Mouse (Mus musculus): ENCODE measurements around the gene Gtsf1. TPM values are rescaled to one million over a fixed set of nuclear protein-coding genes. Genes with fewer than 3 reads are reported as not detected.
"Not testable (repeated sequence)": the region's sequence is repeated elsewhere in the genome, so short reads cannot be mapped to it uniquely, and the experiment has no call there.

Gtsf1 gene
- polyA plus RNA-seq (2016; fragmentation: Nextera tagmentation; extraction: Ambion mirVana), result 59.5 and 62.3 TPM in 2 replicates

- H3K9me3 ChIP-seq (replicated peaks), result no peaks in the 10 kb centered on the region; the same call in 1 of the 2 replicates
- no peak within 1 kb of the TSS for H3K27ac ChIP-seq (ENCODE audit: poor library complexity, severe bottlenecking)
- H3K9ac ChIP-seq, result no peak within 1 kb of the TSS
- no peaks in the 10 kb centered on the region for H3K4me1 ChIP-seq (replicated peaks)
- no peaks in the 10 kb centered on the region for H3K27me3 ChIP-seq (replicated peaks)
- H3K36me3 ChIP-seq, result no peaks in the 10 kb centered on the region
- no peak within 1 kb of the TSS for H3K4me2 ChIP-seq
- H3K4me3 ChIP-seq, result no peak within 1 kb of the TSS
- 86% methylated on average over 16 of the region's 16 CpGs for WGBS
- ATAC-seq (ENCODE audit: insufficient number of reproducible peaks, low FRiP score), result no peak
These were observed at the start of gene Gtsf1 for GRCm38 (mm10) chr15:103430241-103430640. Gene Gtsf1, minus strand, starts transcription at chr15:103430470.

GRCm38 (mm10) chr15:103479080-103479606 lies 48.9 kb upstream of the Gtsf1 start:
- ATAC-seq (ENCODE audit: insufficient number of reproducible peaks, low FRiP score), result no peak
- 61% methylated on average over 1 of the region's 1 CpGs for WGBS
- no peaks in the 10 kb centered on the region for H3K4me1 ChIP-seq (replicated peaks)
- H3K4me3 ChIP-seq, result no peak overlapping the region
- no peak overlapping the region for H3K9ac ChIP-seq
- H3K9me3 ChIP-seq (replicated peaks), result no peaks in the 10 kb centered on the region
- H3K36me3 ChIP-seq, result no peaks in the 10 kb centered on the region
- no peak overlapping the region for H3K27ac ChIP-seq (ENCODE audit: poor library complexity, severe bottlenecking)
- H3K4me2 ChIP-seq, result no peak overlapping the region
- peaks cover 6% of the 10 kb centered on the region; the same call in 1 of the 2 replicates for H3K27me3 ChIP-seq (replicated peaks)

- no peaks in the 10 kb centered on the region for H3K27me3 ChIP-seq (replicated peaks)
- no peaks in the 10 kb centered on the region for H3K36me3 ChIP-seq
- H3K4me1 ChIP-seq (replicated peaks), result peaks cover 8% of the 10 kb centered on the region
- 81% methylated on average over 5 of the region's 5 CpGs for WGBS
- no peak overlapping the region for H3K27ac ChIP-seq (ENCODE audit: poor library complexity, severe bottlenecking)
- H3K4me2 ChIP-seq, result no peak overlapping the region
- no peaks in the 10 kb centered on the region for H3K9me3 ChIP-seq (replicated peaks)
- H3K4me3 ChIP-seq, result no peak overlapping the region
- no peak for ATAC-seq (ENCODE audit: insufficient number of reproducible peaks, low FRiP score)
- no peak overlapping the region for H3K9ac ChIP-seq
These were observed 43.5 kb upstream of the Gtsf1 start for GRCm38 (mm10) chr15:103473769-103474168.

GRCm38 (mm10) chr15:103473182-103473581 lies 42.9 kb upstream of the Gtsf1 start:
- no peak for ATAC-seq (ENCODE audit: insufficient number of reproducible peaks, low FRiP score)
- H3K4me3 ChIP-seq, result no peak overlapping the region
- 80% methylated on average over 7 of the region's 7 CpGs for WGBS
- no peak overlapping the region for H3K9ac ChIP-seq
- no peaks in the 10 kb centered on the region for H3K36me3 ChIP-seq
- no peaks in the 10 kb centered on the region for H3K27me3 ChIP-seq (replicated peaks)
- H3K4me1 ChIP-seq (replicated peaks), result peaks cover 8% of the 10 kb centered on the region
- H3K27ac ChIP-seq (ENCODE audit: poor library complexity, severe bottlenecking), result no peak overlapping the region
- no peaks in the 10 kb centered on the region for H3K9me3 ChIP-seq (replicated peaks)
- no peak overlapping the region for H3K4me2 ChIP-seq

GRCm38 (mm10) chr15:103472265-103472664 lies 42.0 kb upstream of the Gtsf1 start:
- Histone ChIP-seq H3K27ac (ENCODE audit: poor library complexity, severe bottlenecking) (no peak overlapping the region), H3K9ac (no peak overlapping the region), H3K4me2 (no peak overlapping the region), H3K36me3 (no peaks in the 10 kb centered on the region), H3K4me1 (replicated peaks) (peaks cover 8% of the 10 kb centered on the region), H3K27me3 (replicated peaks) (no peaks in the 10 kb centered on the region), H3K4me3 (no peak overlapping the region), H3K9me3 (replicated peaks) (no peaks in the 10 kb centered on the region)
- 77% methylated on average over 3 of the region's 3 CpGs for WGBS
- ATAC-seq (ENCODE audit: insufficient number of reproducible peaks, low FRiP score), result no peak

GRCm38 (mm10) chr15:103471488-103472194 lies 41.4 kb upstream of the Gtsf1 start:
- H3K4me1 ChIP-seq (replicated peaks), result peaks cover 8% of the 10 kb centered on the region
- no peaks in the 10 kb centered on the region for H3K36me3 ChIP-seq
- no peak overlapping the region for H3K4me2 ChIP-seq
- no peaks in the 10 kb centered on the region for H3K27me3 ChIP-seq (replicated peaks)
- no peak overlapping the region for H3K9ac ChIP-seq
- H3K9me3 ChIP-seq (replicated peaks), result no peaks in the 10 kb centered on the region
- WGBS, result 72% methylated on average over 7 of the region's 7 CpGs
- ATAC-seq (ENCODE audit: insufficient number of reproducible peaks, low FRiP score), result no peak
- H3K4me3 ChIP-seq, result no peak overlapping the region
- H3K27ac ChIP-seq (ENCODE audit: poor library complexity, severe bottlenecking), result no peak overlapping the region

GRCm38 (mm10) chr15:103462539-103463261 lies 32.4 kb upstream of the Gtsf1 start:
- Histone ChIP-seq H3K4me1 (replicated peaks) (no peaks in the 10 kb centered on the region), H3K36me3 (no peaks in the 10 kb centered on the region), H3K9ac (no peak overlapping the region), H3K27ac (ENCODE audit: poor library complexity, severe bottlenecking) (no peak overlapping the region), H3K9me3 (replicated peaks) (no peaks in the 10 kb centered on the region), H3K4me2 (no peak overlapping the region), H3K4me3 (no peak overlapping the region), H3K27me3 (replicated peaks) (no peaks in the 10 kb centered on the region)
- ATAC-seq (ENCODE audit: insufficient number of reproducible peaks, low FRiP score), result no peak
- WGBS, result 70% methylated on average over 7 of the region's 7 CpGs

- no peaks in the 10 kb centered on the region for H3K27me3 ChIP-seq (replicated peaks)
- WGBS, result 75% methylated on average over 6 of the region's 6 CpGs
- H3K36me3 ChIP-seq, result no peaks in the 10 kb centered on the region
- no peak overlapping the region for H3K27ac ChIP-seq (ENCODE audit: poor library complexity, severe bottlenecking)
- H3K9ac ChIP-seq, result no peak overlapping the region
- ATAC-seq (ENCODE audit: insufficient number of reproducible peaks, low FRiP score), result no peak
- H3K9me3 ChIP-seq (replicated peaks), result no peaks in the 10 kb centered on the region
- no peak overlapping the region for H3K4me2 ChIP-seq
- H3K4me1 ChIP-seq (replicated peaks), result no peaks in the 10 kb centered on the region
- H3K4me3 ChIP-seq, result no peak overlapping the region
These were observed 24.2 kb upstream of the Gtsf1 start for GRCm38 (mm10) chr15:103454449-103454848.

- Histone ChIP-seq H3K9me3 (replicated peaks) (no peaks in the 10 kb centered on the region), H3K27ac (ENCODE audit: poor library complexity, severe bottlenecking) (no peak within 1 kb of the TSS), H3K4me3 (no peak within 1 kb of the TSS), H3K36me3 (no peaks in the 10 kb centered on the region), H3K9ac (no peak within 1 kb of the TSS), H3K27me3 (replicated peaks) (no peaks in the 10 kb centered on the region), H3K4me2 (no peak within 1 kb of the TSS), H3K4me1 (replicated peaks) (no peaks in the 10 kb centered on the region)
- 76% methylated on average over 13 of the region's 13 CpGs for WGBS
- no peak for ATAC-seq (ENCODE audit: insufficient number of reproducible peaks, low FRiP score)
These were observed 23.4 kb upstream of the Gtsf1 start, which contains the start of gene Nckap1l for GRCm38 (mm10) chr15:103453551-103454218. Gene Nckap1l, plus strand, starts transcription at chr15:103453794.

- 35% methylated on average over 3 of the region's 3 CpGs for WGBS
- ATAC-seq (ENCODE audit: insufficient number of reproducible peaks, low FRiP score), result no peak
- H3K9ac ChIP-seq, result no peak within 1 kb of the TSS
These were observed 18.1 kb upstream of the Gtsf1 start, which contains the start of gene Gtsf2 for GRCm38 (mm10) chr15:103448369-103448768. Gene Gtsf2, minus strand, starts transcription at chr15:103448469.

GRCm38 (mm10) chr15:103445966-103446365 lies 15.7 kb upstream of the Gtsf1 start:
- not testable (repeated sequence) for H3K4me2 ChIP-seq; H3K4me1 ChIP-seq (replicated peaks); H3K27ac ChIP-seq (ENCODE audit: poor library complexity, severe bottlenecking); H3K4me3 ChIP-seq; H3K9me3 ChIP-seq (replicated peaks); ATAC-seq (ENCODE audit: insufficient number of reproducible peaks, low FRiP score); H3K9ac ChIP-seq; H3K36me3 ChIP-seq; H3K27me3 ChIP-seq (replicated peaks)
- 71% methylated on average over 4 of the region's 4 CpGs for WGBS

More at GRCm38 (mm10) chr15:103448369-103448768, 18.1 kb upstream of the Gtsf1 start, which contains the start of gene Gtsf2:
- Histone ChIP-seq H3K36me3 (no peaks in the 10 kb centered on the region), H3K4me3 (no peak within 1 kb of the TSS), H3K4me2 (no peak within 1 kb of the TSS), H3K9me3 (replicated peaks) (no peaks in the 10 kb centered on the region), H3K4me1 (replicated peaks) (no peaks in the 10 kb centered on the region), H3K27me3 (replicated peaks) (no peaks in the 10 kb centered on the region), H3K27ac (ENCODE audit: poor library complexity, severe bottlenecking) (no peak within 1 kb of the TSS)
